Mouse (Mus musculus) cerebellum, postnatal 25 days (tissue): ENCODE data around the gene Fbln5.

Experiments
- DNase-seq, 2 experiments: peaks; one replicate each; pipeline ENCODE4 v3.0.0; 2021; ENCODE audit warnings: mixed read lengths in 2 of 2

The Fbln5 gene

GRCm38 (mm10) chr12:101818608-101819370, at the start of gene Fbln5:
Gene Fbln5 (minus strand): TSS chr12:101819055.
- peak; percentile 44 to 54 for DNase-seq

- no peak for DNase-seq
These were observed 43.6 kb upstream of the Fbln5 start for GRCm38 (mm10) chr12:101862286-101862964.

- no peak for DNase-seq
These were observed 41.4 kb upstream of the Fbln5 start for GRCm38 (mm10) chr12:101860256-101860655.

GRCm38 (mm10) chr12:101858011-101858410, 39.2 kb upstream of the Fbln5 start:
- no peak for DNase-seq

- no peak for DNase-seq
These were observed 35.5 kb upstream of the Fbln5 start for GRCm38 (mm10) chr12:101854336-101854735.

GRCm38 (mm10) chr12:101851846-101852564, 33.1 kb upstream of the Fbln5 start:
- DNase-seq = no peak

- DNase-seq = no peak
These were observed 32.5 kb upstream of the Fbln5 start for GRCm38 (mm10) chr12:101851314-101851713.

- no peak for DNase-seq
These were observed 17.9 kb upstream of the Fbln5 start for GRCm38 (mm10) chr12:101836546-101837274.

GRCm38 (mm10) chr12:101834715-101835114, 15.9 kb upstream of the Fbln5 start:
- DNase-seq = no peak

GRCm38 (mm10) chr12:101833776-101834175, 14.9 kb upstream of the Fbln5 start:
- DNase-seq = no peak

- DNase-seq = no peak
These were observed 14.3 kb upstream of the Fbln5 start for GRCm38 (mm10) chr12:101833115-101833506.

GRCm38 (mm10) chr12:101832179-101833114, 13.6 kb upstream of the Fbln5 start:
- DNase-seq = no peak

GRCm38 (mm10) chr12:101831221-101831620, 12.4 kb upstream of the Fbln5 start:
- no peak for DNase-seq

GRCm38 (mm10) chr12:101823161-101823560, 4.3 kb upstream of the Fbln5 start:
- no peak for DNase-seq

GRCm38 (mm10) chr12:101821596-101821995, 2.7 kb upstream of the Fbln5 start:
- DNase-seq = no peak

GRCm38 (mm10) chr12:101819570-101819969, 715 bp upstream of the Fbln5 start:
- DNase-seq = no peak

GRCm38 (mm10) chr12:101818246-101818607, 628 bp downstream of the Fbln5 start:
- DNase-seq = no peak

- no peak for DNase-seq
These were observed 2.0 kb downstream of the Fbln5 start for GRCm38 (mm10) chr12:101816810-101817209.

GRCm38 (mm10) chr12:101815796-101816195, 3.1 kb downstream of the Fbln5 start:
- no peak for DNase-seq

GRCm38 (mm10) chr12:101814423-101814822, 4.4 kb downstream of the Fbln5 start:
- DNase-seq = peak; percentile 79 to 81

- peak in 1 of 2 experiments; percentile 29 for DNase-seq
These were observed 7.7 kb downstream of the Fbln5 start for GRCm38 (mm10) chr12:101811181-101811580.

GRCm38 (mm10) chr12:101810515-101810914, 8.3 kb downstream of the Fbln5 start:
- DNase-seq = peak; percentile 90 to 92
